Mouse (Mus musculus) lung, postnatal 0 days (tissue): ENCODE measurements at regions not wholly inside any gene's neighbourhood (a gene's known extent, or its start where the extent isn't known, plus 50 kb on each side); places are given as distances from the start of the nearest gene placed in this dataset.

ENCODE experiments used
- CTCF ChIP-seq: IDR thresholded peaks from 2 replicates; pipeline ENCODE4 v1.5.1; 2016; ENCODE audit warnings: antibody characterized with exemption, mild to moderate bottlenecking
- EP300 ChIP-seq: IDR thresholded peaks from 2 replicates; pipeline ENCODE4 v1.6.1; 2016; ENCODE audit warnings: antibody characterized with exemption, mild to moderate bottlenecking, control low read depth

GRCm38 (mm10) chr2:38439973-38440372, 71.5 kb upstream of the Nek6 start:
- no peak for TF ChIP-seq EP300
- TF ChIP-seq CTCF, result no peak
